Mouse (Mus musculus) cerebellum, adult 11 months (tissue): ENCODE results near the gene Nrk.

Experiments used
- DNase-seq: peaks from one replicate; pipeline ENCODE4 v3.0.0; 2022

Nrk gene

DNA sequence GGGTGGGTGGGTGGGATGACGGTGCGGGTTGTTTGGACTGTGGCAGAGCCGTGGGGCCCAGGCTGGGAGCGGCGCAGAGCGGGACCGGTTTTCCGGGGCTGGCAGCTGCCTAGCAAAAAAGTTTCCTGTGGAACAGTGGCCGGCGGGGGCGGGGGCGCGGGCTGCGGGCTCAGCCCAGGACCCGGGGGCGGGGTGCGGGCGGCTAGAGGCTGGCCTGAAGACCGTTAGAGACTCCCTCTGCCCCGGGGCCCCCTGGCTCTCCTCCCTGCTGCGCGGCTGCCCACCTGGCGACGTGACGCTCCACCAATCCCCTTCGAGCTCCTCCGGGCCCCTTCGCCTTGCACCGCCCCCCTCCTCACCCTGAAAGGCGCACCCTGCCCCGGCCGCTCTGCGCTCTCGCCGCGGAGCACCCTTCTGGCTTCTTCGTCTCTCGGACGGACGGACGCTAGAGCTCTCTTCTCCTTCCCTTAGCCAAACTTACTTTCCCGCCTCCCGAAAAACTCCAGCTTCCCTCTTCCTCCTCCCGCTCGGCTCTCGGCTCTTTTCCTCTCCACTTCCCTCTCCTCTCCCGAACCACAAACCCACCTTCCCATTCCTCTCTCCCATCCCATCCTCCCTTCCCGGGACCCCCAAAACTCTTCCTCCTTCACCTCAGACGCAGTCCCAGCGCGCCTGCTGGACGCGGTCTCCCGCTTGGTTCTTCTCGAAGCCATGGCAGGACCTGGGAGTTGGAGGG is at the start of gene Nrk:
Gene Nrk (plus strand): TSS at position 390 of the 736 bp plus-strand sequence.
- DNase-seq: no peak

DNA sequence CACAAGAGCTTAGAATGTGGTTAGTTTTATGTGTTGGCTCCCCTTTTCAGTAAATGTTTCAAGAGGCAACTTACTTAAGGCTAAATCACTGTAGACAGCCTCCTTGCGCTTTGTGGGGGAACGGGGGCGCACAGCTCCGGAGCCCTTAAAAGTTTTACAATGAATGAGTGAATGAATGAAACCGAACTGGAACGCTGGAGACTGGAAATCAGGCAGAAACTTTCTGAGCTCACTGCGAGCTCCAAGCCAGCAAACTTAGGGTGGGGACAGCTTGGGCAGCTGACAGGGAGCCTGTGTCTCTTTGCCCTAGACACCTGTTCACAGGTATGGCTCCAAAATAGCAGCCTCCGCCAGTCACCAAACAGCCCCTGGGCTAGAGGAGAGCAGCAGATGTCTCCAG is 864 bp upstream of the Nrk start:
- DNase-seq: no peak

DNA sequence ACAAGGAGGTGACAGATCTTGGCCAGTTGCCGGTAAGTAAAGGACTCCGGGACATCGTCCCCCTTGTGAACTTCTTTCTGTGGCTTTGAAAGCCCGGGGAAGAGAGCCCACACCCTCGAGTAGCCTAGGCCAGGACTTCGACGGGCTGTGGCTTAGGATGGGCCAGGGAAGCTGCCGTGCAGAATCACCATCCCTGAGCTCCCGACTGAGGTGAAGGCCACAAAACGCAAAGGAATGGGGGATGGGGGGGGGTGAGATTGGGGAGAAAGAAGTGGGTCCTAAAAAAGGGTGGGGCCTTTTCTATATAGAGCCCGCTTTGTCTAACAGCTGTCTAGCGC is 516 bp downstream of the Nrk start:
- no peak for DNase-seq

DNA sequence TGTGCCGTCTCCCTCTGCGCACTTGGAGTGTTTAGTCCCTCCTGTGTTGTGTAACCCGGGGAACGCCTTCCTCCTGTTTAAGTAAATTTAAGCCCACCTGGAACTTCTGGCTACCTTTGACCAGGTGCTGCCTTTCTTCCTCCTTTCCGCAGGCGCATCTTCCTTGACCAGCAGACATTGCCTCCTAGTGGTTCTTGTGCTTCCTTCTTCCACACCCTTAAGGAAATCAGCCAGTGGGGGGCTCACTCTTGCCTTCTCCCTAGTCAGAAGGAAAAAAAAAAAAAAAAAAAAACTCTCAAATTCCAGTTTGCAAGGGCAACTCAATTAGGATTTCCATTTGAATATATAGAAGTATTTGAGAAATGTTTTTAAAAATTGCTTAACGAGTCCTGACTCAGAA is 4.8 kb downstream of the Nrk start:
- no peak for DNase-seq

DNA sequence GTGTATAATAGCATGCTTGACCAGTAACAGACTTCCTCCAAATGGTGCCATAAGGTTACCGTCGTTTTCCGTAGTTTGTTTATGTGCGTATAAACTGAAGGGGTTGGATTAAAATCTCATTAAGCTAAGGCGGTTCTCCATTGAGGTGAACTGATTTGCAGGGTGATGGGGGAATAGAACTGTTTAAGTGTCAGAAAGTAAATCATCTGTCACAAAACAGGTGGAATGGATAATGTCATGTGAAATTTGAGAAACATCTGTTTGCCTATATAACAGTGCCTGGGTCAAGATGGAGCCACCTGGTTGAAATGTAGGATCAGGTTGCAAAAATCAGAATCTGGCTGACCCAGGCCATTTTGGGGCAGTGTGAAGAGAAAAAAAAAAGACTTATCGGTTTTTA is 29.7 kb downstream of the Nrk start:
- no peak for DNase-seq

DNA sequence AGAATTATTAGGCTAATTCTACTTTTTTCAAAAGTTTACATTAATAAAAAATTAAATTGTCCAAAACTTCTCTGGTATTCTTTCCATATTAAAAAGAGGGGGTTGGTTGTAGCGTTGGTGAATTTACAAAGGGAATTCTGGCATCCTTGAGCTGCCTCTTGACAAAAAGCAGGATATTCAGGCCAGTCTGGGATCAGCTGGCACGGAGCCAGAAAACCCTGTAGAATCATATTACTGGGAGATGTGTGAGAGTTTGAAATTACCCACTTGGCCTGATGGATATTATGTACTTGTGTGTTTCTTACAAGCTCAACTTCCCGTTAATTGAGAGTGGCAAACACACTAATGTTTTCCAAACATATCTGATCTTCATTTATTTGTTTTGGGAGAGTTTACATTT is 46.5 kb downstream of the Nrk start:
- DNase-seq: no peak

DNA sequence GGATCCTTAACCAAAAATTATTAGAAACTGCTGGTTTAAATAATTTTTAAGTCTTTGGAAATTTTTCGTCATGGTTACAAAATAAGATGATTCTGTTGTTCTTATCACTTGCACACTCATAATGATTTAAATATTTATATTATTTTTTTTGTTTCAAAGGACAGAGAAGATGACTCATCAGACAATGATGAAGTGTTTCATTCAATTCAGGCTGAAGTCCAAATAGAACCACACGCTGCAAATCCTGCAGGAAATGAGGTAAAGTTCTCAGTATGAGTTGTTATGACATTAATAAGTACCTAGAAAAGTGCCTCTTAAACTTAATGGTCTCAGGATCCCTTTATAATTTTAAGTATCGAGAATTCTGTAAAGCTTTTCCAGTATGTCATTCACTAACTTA is 64.3 kb downstream of the Nrk start:
- DNase-seq: no peak

DNA sequence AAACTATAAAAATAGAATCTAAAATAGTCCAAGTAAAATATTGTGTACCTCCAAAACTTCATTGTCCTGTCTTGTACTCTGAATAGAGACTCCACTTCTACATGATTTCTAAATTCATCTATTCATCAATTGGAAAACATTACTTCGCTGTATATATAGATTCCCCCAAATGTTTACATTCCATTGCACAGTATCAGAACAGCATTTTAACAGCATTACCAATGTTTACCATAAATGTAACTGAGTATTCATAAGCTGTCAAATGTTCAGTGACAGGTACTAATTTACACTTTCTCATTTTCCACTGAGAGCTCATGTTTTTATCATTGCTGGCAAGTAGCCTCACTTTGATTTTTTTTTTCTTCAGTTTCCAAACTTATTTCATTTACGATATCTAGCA is 65.0 kb downstream of the Nrk start:
- no peak for DNase-seq

DNA sequence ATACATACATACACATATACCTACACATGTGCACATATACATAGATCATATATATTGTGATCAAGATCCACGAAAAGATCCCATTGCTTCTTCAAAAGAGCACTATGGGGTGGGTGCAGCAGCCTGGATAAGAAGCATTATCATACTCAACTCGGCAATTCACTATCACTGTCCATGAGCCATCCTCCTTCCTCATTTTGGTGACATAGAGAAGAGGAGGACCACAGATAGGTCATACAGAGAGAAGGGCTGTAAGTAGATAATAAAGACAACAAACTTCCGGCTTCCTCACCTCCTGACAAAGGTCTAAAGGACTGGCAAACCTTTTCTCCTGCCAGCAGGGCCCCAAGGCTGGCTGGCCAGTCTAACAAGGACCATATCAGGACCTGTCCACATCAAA is 100.3 kb downstream of the Nrk start:
- no peak for DNase-seq

DNA sequence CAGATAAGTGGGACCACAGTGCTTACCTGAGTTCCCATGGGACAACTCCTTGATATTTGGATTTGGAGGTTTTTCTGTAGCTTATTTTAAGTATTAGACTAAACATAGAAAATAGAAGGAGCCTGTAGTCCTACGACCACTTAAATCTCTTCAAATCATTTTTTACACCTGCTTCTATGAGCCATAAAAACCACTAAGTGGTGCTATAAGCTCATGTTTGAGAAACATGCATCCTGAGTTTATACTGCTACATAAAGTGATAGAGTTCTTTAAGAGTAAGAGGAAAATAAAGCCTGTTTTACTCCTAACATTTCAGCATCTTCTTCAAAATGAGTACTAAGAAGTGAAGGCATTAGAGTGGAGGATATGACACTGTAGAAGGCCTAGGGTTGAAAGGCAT is 102.3 kb downstream of the Nrk start:
- DNase-seq: no peak

DNA sequence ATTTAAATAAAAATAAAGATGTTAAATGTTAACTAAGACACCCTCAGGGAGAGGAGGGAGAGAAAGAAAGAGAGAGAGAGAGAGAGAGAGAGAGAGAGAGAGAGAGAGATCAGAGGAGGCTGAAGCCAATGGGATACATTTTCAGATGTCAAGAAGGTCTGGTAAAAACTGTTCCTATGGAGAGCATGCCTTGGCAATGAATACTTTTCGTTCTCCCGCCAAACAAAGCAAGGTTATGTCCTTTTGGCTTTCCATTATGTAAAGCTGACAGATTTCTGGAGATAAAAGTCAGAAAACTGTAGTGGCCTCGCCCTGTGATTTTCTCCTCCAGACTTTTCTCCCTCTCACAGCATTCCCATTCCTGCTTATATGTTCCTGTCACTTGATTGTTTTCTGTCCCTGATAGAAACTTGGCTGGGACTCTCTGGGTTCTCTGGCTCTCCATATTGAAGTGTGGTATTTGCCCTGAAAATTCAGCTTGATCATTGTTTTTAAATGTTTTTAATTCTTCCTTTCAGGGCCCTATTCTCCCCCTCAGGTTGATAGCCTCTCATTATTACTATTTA is 112.4 kb downstream of the Nrk start:
- no peak for DNase-seq

DNA sequence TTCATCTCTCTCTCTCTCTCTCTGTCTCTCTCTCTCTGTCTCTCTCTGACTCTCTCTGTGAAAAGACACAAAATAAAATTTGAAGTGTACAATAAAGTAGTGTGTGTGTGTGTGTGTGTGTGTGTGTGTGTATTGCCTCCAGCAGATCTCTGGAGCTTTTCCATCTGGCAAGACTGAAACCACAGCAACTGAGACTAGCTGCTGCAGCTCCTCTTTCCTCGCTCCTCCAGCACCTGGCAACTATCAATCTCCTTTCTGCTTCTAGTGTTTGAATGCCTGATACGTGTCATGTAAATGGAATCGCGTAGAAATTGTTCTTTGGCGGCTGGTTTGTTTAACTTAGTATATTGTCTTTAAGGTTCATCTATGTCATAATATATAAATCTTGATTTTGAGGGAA is 113.1 kb downstream of the Nrk start:
- DNase-seq: no peak

DNA sequence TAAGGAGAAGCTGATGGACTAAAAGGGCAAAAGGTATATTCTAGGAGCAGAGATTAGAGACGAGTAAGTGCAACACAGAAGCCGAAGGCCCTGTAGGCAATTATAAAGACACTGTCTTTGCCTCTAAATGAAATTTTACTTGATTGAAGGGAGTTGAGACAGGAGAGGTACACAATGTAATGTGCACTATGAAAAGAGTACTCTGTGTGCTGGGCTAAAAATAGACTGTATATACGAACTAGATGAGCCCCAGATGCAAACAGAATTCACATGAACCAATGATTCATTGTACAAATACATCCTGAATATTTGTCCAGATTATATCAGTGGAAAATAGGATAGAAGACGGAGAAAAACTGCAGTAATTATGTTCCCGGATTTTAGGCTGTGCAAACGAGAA is 113.7 kb downstream of the Nrk start:
- no peak for DNase-seq

DNA sequence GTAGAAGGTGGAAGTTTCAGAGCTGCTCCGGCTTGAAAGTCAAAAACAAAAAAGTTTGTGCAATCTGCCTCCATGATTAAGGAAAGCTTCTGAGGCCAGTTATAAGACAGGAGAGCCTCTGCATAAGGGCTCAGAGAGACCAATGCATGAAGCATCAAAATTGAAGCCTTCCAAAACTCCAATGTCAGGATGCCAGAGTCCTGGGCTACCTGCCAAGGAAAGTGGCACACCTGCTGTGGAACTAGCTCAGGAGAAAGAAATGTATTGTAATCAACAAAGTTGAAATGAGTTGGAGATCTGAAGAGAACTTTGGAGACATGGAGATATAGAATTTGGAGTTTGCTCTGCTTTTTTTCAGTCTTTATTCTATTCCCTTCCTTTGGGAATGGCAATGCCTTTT is 123.4 kb downstream of the Nrk start:
- no peak for DNase-seq

DNA sequence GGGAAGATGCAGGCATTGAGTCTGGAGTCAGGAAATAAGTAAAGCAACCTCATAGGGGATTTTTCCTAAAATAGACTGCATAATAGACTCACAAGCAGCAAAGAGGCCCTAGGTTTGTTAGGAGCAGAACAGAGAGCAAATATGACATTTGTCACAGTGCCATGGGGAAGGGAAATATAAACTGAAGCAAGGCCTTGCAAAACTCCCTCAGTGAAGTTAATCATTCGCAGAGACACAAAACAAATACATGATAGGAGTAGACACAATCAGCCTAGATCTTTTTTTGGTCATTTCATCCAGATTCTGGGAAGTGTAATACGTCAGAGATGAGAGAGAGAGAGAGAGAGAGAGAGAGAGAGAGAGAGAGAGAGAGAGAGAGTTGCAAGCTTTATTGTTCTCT is 125.1 kb downstream of the Nrk start:
- DNase-seq: no peak

DNA sequence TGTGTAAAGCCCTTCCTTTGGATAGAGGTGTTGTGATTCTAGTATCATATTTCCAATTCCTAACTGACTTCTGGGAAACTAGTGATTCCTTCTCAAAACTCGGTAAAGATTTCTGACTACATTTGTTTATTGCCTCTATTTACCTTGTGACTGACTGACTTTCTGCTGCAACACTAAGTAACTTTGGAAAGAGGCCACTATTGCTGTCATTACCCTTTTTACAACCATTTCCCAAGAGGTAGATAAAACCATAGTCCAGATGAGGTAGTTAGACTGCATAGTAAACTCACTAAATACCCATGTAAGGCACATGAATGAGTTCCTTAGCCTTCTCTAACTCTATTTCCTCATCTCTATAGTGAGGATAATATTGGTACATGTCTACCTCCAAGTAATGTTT is 126.9 kb downstream of the Nrk start:
- DNase-seq: no peak

DNA sequence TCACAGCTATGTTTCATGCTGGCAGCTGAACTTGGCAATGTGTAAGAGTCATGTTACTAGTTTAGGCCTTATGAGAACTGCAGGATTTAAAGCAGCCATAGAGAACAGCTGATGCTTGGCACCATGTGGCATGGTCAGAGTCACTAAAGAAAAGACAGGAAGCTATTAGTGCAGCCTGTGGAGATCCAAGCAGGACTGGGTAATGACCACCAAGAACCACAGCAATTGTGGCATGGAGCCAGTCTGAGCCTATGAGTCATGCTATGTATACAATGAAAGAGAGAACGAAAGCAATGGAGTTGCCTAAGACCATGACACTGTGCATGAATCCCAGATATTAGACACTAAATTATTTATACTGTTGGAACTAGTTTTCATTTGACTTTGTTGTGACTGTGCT is 137.7 kb downstream of the Nrk start:
- no peak for DNase-seq

DNA sequence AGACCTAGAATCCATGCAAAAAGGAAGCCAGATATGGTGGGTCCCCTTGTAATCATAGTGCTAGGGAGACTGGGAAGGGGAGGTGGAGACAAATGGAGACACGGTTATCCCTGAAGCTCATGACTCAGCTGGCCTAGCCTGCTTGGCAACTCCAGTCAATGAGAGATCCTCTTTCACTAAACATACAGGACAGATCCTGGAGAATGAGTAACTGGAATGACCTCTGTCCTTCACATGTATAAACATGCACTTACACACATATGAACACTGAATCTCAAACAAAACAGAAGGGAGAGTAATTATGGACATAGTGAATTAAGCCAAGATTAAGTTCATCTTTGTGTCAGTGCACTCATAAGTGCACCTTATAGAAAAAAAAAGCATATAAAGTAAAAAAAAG is 138.9 kb downstream of the Nrk start:
- no peak for DNase-seq
